Mouse (Mus musculus): ENCODE data around the gene Tmem189. TPM values are rescaled to one million over a fixed set of nuclear protein-coding genes. Genes with fewer than 3 reads are reported as not detected.

The Tmem189 gene
- total and polyA plus RNA-seq, 2 experiments from 2014 or later: 39.3 to 76.8 TPM

DNA sequence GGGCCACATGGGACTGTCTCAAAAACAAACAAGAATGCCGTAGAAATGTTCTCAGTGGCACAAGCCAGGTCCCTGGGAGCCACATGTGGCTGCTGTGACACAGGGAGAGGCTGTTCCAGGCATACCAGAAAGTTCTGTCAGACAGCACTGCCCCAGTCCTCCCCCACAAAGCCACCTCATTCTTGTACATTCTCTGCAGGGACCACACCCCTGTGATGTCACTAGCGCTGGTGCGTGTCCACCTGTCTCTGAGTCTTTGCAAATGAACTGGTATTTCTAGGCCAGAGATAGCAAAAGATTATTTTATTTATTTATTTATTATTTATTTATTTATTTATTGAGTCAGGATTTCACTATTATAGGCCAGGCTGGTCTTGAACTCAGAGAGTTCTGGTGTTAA, 5.9 kb downstream of the Tmem189 start:
- H3K4me2 ChIP-seq (ENCODE audit: low read depth, low read length): no peak overlapping the region
- ATAC-seq (ENCODE audit: insufficient read depth, low read depth): no peak
- no peak overlapping the region for H3K4me3 ChIP-seq (ENCODE audit: low read depth, low read length)
- 76% methylated on average over 3 of the region's 3 CpGs for WGBS
- no peaks in the 10 kb centered on the region for H3K27me3 ChIP-seq (ENCODE audit: control insufficient read depth, insufficient read depth, low read length)
- H3K9me3 ChIP-seq (replicated peaks; ENCODE audit: control insufficient read depth, low read length): no peaks in the 10 kb centered on the region
- no peak overlapping the region for H3K9ac ChIP-seq (replicated peaks; ENCODE audit: low read depth, low read length)
- H3K36me3 ChIP-seq (replicated peaks; ENCODE audit: control insufficient read depth, insufficient read depth, low read length): no peaks in the 10 kb centered on the region
- no peak for TF ChIP-seq EP300 (IDR thresholded peaks at IDR 0.05; ENCODE audit: low read depth)
- TF ChIP-seq CTCF (IDR thresholded peaks at IDR 0.05; ENCODE audit: low read depth): no peak
- no peaks in the 10 kb centered on the region for H3K4me1 ChIP-seq (ENCODE audit: control insufficient read depth, insufficient read depth)
- no peak for DNase-seq (ENCODE audit: low spot score)
- H3K27ac ChIP-seq (ENCODE audit: low read depth): no peak overlapping the region

DNA sequence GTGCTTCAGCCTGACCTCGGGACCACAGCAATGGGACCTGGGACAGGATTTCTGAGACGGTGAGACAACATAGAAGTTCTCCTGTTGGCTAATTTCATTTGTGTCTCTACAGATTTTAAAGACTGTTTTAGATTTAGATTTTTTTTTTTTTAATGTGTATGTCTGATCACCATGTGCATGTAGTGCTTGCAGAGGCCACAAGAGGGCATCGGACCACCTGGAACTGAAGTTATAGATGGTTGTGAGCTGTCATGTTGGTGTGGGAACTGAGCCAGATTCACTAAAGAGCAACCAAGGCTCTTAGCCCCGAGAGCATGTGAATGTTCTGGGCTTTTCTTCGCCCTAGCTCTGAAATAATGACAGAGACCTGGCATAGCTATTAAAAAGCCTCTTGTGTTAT, 9.0 kb downstream of the Tmem189 start:
- Histone ChIP-seq H3K4me3 (ENCODE audit: low read depth, low read length) (no peak overlapping the region), H3K4me1 (ENCODE audit: control insufficient read depth, insufficient read depth) (no peaks in the 10 kb centered on the region), H3K27me3 (ENCODE audit: control insufficient read depth, insufficient read depth, low read length) (no peaks in the 10 kb centered on the region), H3K27ac (ENCODE audit: low read depth) (no peak overlapping the region), H3K36me3 (replicated peaks; ENCODE audit: control insufficient read depth, insufficient read depth, low read length) (no peaks in the 10 kb centered on the region), H3K9ac (replicated peaks; ENCODE audit: low read depth, low read length) (no peak overlapping the region), H3K9me3 (replicated peaks; ENCODE audit: control insufficient read depth, low read length) (no peaks in the 10 kb centered on the region), H3K4me2 (ENCODE audit: low read depth, low read length) (no peak overlapping the region)
- DNase-seq (ENCODE audit: low spot score): peak; percentile 36
- ATAC-seq (ENCODE audit: insufficient read depth, low read depth): no peak
- TF ChIP-seq EP300 (IDR thresholded peaks at IDR 0.05; ENCODE audit: low read depth): no peak
- TF ChIP-seq CTCF (IDR thresholded peaks at IDR 0.05; ENCODE audit: low read depth): peak; percentile 57
- WGBS: 58% methylated on average over 5 of the region's 5 CpGs

DNA sequence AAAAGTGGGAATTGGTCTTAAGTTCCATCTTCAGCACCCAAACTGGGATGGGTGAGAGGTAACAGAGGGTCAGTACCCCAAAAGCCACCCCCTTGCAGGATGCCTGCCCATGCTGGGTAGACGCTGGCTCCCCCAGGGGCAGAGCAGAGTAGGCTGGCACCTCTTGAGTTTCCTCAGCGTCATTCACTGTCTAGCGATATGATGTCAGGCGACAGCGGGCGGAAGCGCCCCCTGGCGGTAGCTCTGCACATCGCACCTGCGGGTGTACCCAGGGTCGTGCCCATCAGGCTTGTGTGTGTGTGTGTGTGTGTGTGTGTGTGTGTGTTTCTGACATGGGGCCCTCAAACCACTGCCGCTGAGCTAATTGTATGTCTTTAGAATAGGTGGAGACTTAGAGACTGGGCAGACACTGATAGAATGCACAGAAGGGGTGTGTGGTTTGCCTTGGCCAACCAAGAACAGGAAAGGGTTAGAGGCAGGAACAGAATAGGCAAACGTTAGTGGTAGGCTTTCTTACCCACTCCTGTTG, 9.7 kb downstream of the Tmem189 start:
- DNase-seq (ENCODE audit: low spot score): peak; percentile 70

DNA sequence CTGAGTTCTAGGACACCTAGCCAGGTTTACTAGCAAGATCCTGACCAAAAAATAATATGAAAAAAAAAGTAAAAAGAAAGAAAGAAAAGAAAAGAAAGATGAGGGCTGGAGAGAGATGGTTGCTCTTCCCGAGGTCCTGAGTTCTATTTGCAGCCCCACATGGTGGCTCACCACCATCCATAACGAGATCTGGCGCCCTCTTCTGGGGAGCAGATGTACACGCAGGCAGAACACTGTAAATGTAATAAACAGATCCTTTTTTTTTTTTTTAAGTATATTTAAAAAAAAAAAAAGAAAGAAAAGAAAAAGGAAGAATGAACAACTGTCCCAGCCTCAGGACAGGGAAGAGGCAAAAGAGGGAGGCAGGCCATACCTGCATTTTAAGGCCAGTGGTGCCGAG, 11.0 kb downstream of the Tmem189 start:
- H3K4me2 ChIP-seq (ENCODE audit: low read depth, low read length): no peak overlapping the region
- H3K4me3 ChIP-seq (ENCODE audit: low read depth, low read length): no peak overlapping the region
- H3K9me3 ChIP-seq (replicated peaks; ENCODE audit: control insufficient read depth, low read length): no peaks in the 10 kb centered on the region
- H3K27me3 ChIP-seq (ENCODE audit: control insufficient read depth, insufficient read depth, low read length): no peaks in the 10 kb centered on the region
- H3K36me3 ChIP-seq (replicated peaks; ENCODE audit: control insufficient read depth, insufficient read depth, low read length): no peaks in the 10 kb centered on the region
- DNase-seq (ENCODE audit: low spot score) (no peak), ATAC-seq (ENCODE audit: insufficient read depth, low read depth) (no peak)
- H3K9ac ChIP-seq (replicated peaks; ENCODE audit: low read depth, low read length): no peak overlapping the region
- WGBS: 48% methylated on average over 5 of the region's 5 CpGs
- H3K27ac ChIP-seq (ENCODE audit: low read depth): no peak overlapping the region
- H3K4me1 ChIP-seq (ENCODE audit: control insufficient read depth, insufficient read depth): no peaks in the 10 kb centered on the region
- TF ChIP-seq CTCF (IDR thresholded peaks at IDR 0.05; ENCODE audit: low read depth): no peak
- TF ChIP-seq EP300 (IDR thresholded peaks at IDR 0.05; ENCODE audit: low read depth): no peak

More for the DNA sequence above, 9.7 kb downstream of the Tmem189 start:
- peak; percentile 81 for ATAC-seq (ENCODE audit: insufficient read depth, low read depth)
- TF ChIP-seq EP300 (IDR thresholded peaks at IDR 0.05; ENCODE audit: low read depth) (no peak), CTCF (IDR thresholded peaks at IDR 0.05; ENCODE audit: low read depth) (peak; percentile 94)
- WGBS: 3% methylated on average over 13 of the region's 13 CpGs
- H3K4me3 ChIP-seq (ENCODE audit: low read depth, low read length): no peak overlapping the region
- H3K9ac ChIP-seq (replicated peaks; ENCODE audit: low read depth, low read length): no peak overlapping the region
- H3K9me3 ChIP-seq (replicated peaks; ENCODE audit: control insufficient read depth, low read length): no peaks in the 10 kb centered on the region
- H3K4me1 ChIP-seq (ENCODE audit: control insufficient read depth, insufficient read depth): no peaks in the 10 kb centered on the region
- no peaks in the 10 kb centered on the region for H3K27me3 ChIP-seq (ENCODE audit: control insufficient read depth, insufficient read depth, low read length)
- no peak overlapping the region for H3K4me2 ChIP-seq (ENCODE audit: low read depth, low read length)
- no peak overlapping the region for H3K27ac ChIP-seq (ENCODE audit: low read depth)
- H3K36me3 ChIP-seq (replicated peaks; ENCODE audit: control insufficient read depth, insufficient read depth, low read length): no peaks in the 10 kb centered on the region

DNA sequence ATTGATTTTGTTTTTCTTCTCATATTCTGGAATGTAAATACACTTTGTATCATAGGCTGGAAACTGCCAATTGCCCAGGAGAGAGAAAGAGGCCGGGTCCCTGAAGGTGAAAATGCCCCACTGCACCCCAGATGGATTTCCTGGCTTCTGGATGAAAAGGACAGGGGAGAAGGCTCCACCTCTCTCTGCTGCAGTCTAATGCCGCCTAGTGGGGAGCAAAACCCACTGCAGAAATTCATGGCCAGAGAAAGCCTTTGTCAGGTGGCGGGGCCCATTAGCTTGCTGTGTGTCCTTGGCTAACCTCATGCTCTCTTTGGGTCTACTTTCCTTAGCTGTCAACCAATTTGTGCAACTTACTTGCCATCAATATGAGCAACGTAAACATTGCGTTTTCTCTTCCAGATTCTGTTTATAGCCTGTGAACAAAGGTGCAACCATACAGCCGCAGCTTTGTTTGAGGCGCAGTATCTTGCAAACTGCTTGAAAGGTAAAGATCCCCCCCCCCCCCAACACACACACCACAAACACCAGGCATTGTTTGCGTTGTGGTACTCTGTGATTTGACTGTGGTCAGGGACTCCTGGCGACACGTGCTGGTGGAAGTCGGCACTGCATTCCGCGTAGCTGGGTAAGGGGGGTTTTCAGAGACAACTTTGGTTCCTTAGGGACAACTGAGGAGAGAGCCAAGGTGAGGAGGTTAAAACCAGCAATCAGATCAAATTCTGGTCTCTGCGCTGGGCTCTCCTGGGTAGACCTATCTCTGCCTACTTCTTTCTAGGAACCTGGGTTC, 14.3 kb downstream of the Tmem189 start:
- ATAC-seq (ENCODE audit: insufficient read depth, low read depth) (peak; percentile 40), DNase-seq (ENCODE audit: low spot score) (peak; percentile 57)
- WGBS: 44% methylated on average over 14 of the region's 14 CpGs

More for the DNA sequence above, 14.3 kb downstream of the Tmem189 start:
- TF ChIP-seq CTCF (IDR thresholded peaks at IDR 0.05; ENCODE audit: low read depth) (peak; percentile 74), EP300 (IDR thresholded peaks at IDR 0.05; ENCODE audit: low read depth) (no peak)
- Histone ChIP-seq H3K27ac (ENCODE audit: low read depth) (no peak overlapping the region), H3K36me3 (replicated peaks; ENCODE audit: control insufficient read depth, insufficient read depth, low read length) (no peaks in the 10 kb centered on the region), H3K4me2 (ENCODE audit: low read depth, low read length) (no peak overlapping the region), H3K9me3 (replicated peaks; ENCODE audit: control insufficient read depth, low read length) (no peaks in the 10 kb centered on the region), H3K9ac (replicated peaks; ENCODE audit: low read depth, low read length) (no peak overlapping the region), H3K27me3 (ENCODE audit: control insufficient read depth, insufficient read depth, low read length) (no peaks in the 10 kb centered on the region), H3K4me3 (ENCODE audit: low read depth, low read length) (no peak overlapping the region), H3K4me1 (ENCODE audit: control insufficient read depth, insufficient read depth) (no peaks in the 10 kb centered on the region)

Measured in heart, postnatal 0 days (tissue).